Mouse (Mus musculus) heart, embryonic 14.5 days (tissue): Measurements from ENCODE around the gene Cilp2. TPM values are rescaled to one million over a fixed set of nuclear protein-coding genes. Genes with fewer than 3 reads are reported as not detected.

Source experiments
- ATAC-seq: fragments of 200-750 bp; cut with Nextera tagmentation; 2 replicates; pipeline ENCODE4 v1.8.0; 2017; ENCODE audit warnings: low read depth, moderate TSS enrichment; ENCODE audit not compliant: insufficient number of reproducible peaks, insufficient read depth, low FRiP score
- H3K27ac ChIP-seq, 2 experiments: fragments of 200-500 bp in 1 of 2; fragments of 300-500 bp in 1 of 2; sonication (generic) in 1 of 2; replicated peaks in 1 of 2; 2 replicates each; pipeline ENCODE4 v1.5.1; 2012 to 2014; ENCODE audit warnings: low read depth in 2 of 2, low read length in 2 of 2, control low read depth in 1 of 2, mild to moderate bottlenecking in 1 of 2, mixed read lengths in 1 of 2; ENCODE audit not compliant: control insufficient read depth in 1 of 2, insufficient read depth in 1 of 2
- H3K27me3 ChIP-seq: fragments of 300-500 bp; sonication (generic); 2 replicates; pipeline ENCODE4 v1.6.1; 2014; ENCODE audit warnings: mild to moderate bottlenecking, low read length, control low read depth; ENCODE audit not compliant: control insufficient read depth, insufficient read depth
- H3K36me3 ChIP-seq: fragments of 300-500 bp; sonication (generic); 2 replicates; pipeline ENCODE4 v1.6.1; 2014; ENCODE audit warnings: mild to moderate bottlenecking, control low read depth, low read length, mixed read lengths; ENCODE audit not compliant: control insufficient read depth, insufficient read depth
- H3K4me1 ChIP-seq, 2 experiments: fragments of 200-500 bp in 1 of 2; fragments of 300-500 bp in 1 of 2; sonication (generic) in 1 of 2; 2 replicates each; pipeline ENCODE4 v1.6.1; 2012 to 2014; ENCODE audit warnings: low read length in 2 of 2, control low read depth in 1 of 2, mixed read lengths in 1 of 2; ENCODE audit not compliant: control insufficient read depth in 2 of 2, insufficient read depth in 2 of 2
- H3K4me2 ChIP-seq: fragments of 300-500 bp; sonication (generic); 2 replicates; pipeline ENCODE4 v1.6.1; 2014; ENCODE audit warnings: mild to moderate bottlenecking, low read length
- H3K4me3 ChIP-seq, 2 experiments: fragments of 200-500 bp in 1 of 2; fragments of 300-500 bp in 1 of 2; sonication (generic) in 1 of 2; 2 replicates each; pipeline ENCODE4 v1.5.1; 2012 to 2014; ENCODE audit warnings: low read length in 2 of 2, mild to moderate bottlenecking in 2 of 2, control low read depth in 1 of 2, low read depth in 1 of 2, moderate library complexity in 1 of 2; ENCODE audit not compliant: control insufficient read depth in 1 of 2, insufficient read depth in 1 of 2
- H3K9ac ChIP-seq: fragments of 300-500 bp; sonication (generic); 2 replicates; pipeline ENCODE4 v1.6.1; 2014; ENCODE audit warnings: mild to moderate bottlenecking, low read length
- H3K9me3 ChIP-seq: fragments of 300-500 bp; sonication (generic); 2 replicates; pipeline ENCODE4 v1.6.1; 2016; ENCODE audit warnings: low read length, control low read depth; ENCODE audit not compliant: control insufficient read depth
- WGBS: fragments of 180-500 bp; shearing (Covaris S2); extraction: QIAGEN DNeasy Blood & Tissue Kit; methylation state at CpG from one replicate; pipeline ENCODE4 v1.1.7; 2014; 5-methylcytosine and 5-hydroxymethylcytosine counted together
- polyA plus RNA-seq: library from polyadenylated mRNA; unstranded; fragments of >200 nt; fragmentation: Nextera tagmentation; extraction: Ambion mirVana; gene quantifications from 2 replicates; pipeline ENCODE4 v1.2.1, GENCODE M21; 2014

Gene Cilp2
- polyA plus RNA-seq, 1 experiment from 2014 or later: 0.42 TPM

- Histone ChIP-seq H3K4me2 (no peak overlapping the region), H3K9me3 (no peaks in the 10 kb centered on the region), H3K27me3 (no peaks in the 10 kb centered on the region), H3K36me3 (no peaks in the 10 kb centered on the region), H3K9ac (no peak overlapping the region), H3K4me3 (no peak overlapping the region), H3K27ac (no peak overlapping the region), H3K4me1 (peaks cover 5 to 6% of the 10 kb centered on the region in 2 experiments; a peak in 1 of 4 replicates)
- ATAC-seq: no peak
- WGBS: 82% methylated on average over 11 of the region's 11 CpGs
Observed at GRCm38 (mm10) chr8:69870003-69870765, 17.3 kb downstream of the Cilp2 start.

GRCm38 (mm10) chr8:69867696-69868326 lies 19.7 kb downstream of the Cilp2 start:
- Histone ChIP-seq H3K4me2 (no peak overlapping the region), H3K4me3 (no peak overlapping the region), H3K27me3 (no peaks in the 10 kb centered on the region), H3K36me3 (no peaks in the 10 kb centered on the region), H3K4me1 (peaks cover 0 to 6% of the 10 kb centered on the region in 2 experiments; a peak in 1 of 4 replicates), H3K27ac (no peak overlapping the region), H3K9ac (no peak overlapping the region), H3K9me3 (no peaks in the 10 kb centered on the region)
- 59% methylated on average over 5 of the region's 5 CpGs for WGBS
- no peak for ATAC-seq

- Histone ChIP-seq H3K4me3 (no peak overlapping the region), H3K36me3 (no peaks in the 10 kb centered on the region), H3K9me3 (no peaks in the 10 kb centered on the region), H3K4me2 (no peak overlapping the region), H3K27ac (no peak overlapping the region), H3K9ac (no peak overlapping the region), H3K4me1 (peaks cover 0 to 6% of the 10 kb centered on the region in 2 experiments; a peak in 1 of 4 replicates), H3K27me3 (no peaks in the 10 kb centered on the region)
- whole genome bisulfite sequencing: 55% methylated on average over 5 of the region's 5 CpGs
- ATAC-seq: no peak
Observed at GRCm38 (mm10) chr8:69864180-69864579, 23.3 kb downstream of the Cilp2 start.

GRCm38 (mm10) chr8:69863387-69864020 lies 24.0 kb downstream of the Cilp2 start:
- Histone ChIP-seq H3K27me3 (no peaks in the 10 kb centered on the region), H3K4me1 (peaks cover 0 to 6% of the 10 kb centered on the region in 2 experiments; a peak in 1 of 4 replicates), H3K9ac (no peak overlapping the region), H3K9me3 (no peaks in the 10 kb centered on the region), H3K4me3 (no peak overlapping the region), H3K36me3 (no peaks in the 10 kb centered on the region), H3K4me2 (no peak overlapping the region), H3K27ac (no peak overlapping the region)
- no peak for ATAC-seq
- WGBS: 63% methylated on average over 5 of the region's 5 CpGs

- no peak overlapping the region for H3K9ac ChIP-seq
- no peaks in the 10 kb centered on the region for H3K27me3 ChIP-seq
- no peak overlapping the region for H3K4me3 ChIP-seq
- no peaks in the 10 kb centered on the region for H3K9me3 ChIP-seq
- WGBS: 45% methylated on average over 2 of the region's 2 CpGs
- H3K27ac ChIP-seq: no peak overlapping the region
- no peaks in the 10 kb centered on the region for H3K4me1 ChIP-seq
- ATAC-seq: no peak
- H3K4me2 ChIP-seq: no peak overlapping the region
- H3K36me3 ChIP-seq: no peaks in the 10 kb centered on the region
Observed at GRCm38 (mm10) chr8:69861251-69861650, 26.2 kb downstream of the Cilp2 start.

DNA sequence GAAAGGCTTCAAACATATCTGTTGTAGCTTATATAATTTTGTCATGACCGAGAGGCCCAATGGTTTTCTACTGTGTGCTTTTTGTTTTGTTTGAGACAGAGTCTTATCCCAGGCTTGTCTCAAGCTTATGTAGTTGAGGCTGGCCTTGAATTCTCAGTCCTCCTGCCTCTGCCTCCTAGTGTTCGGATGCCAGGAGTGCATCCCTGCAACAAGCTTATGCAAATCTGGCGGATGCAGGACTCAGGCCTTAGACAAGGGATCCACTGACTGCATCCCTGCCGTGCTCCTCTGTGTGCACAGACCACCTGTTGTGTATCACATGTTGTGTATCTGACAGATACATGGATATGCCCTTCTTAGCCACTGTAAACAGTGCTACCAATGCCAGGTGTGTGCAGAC lies 26.7 kb downstream of the Cilp2 start:
- Histone ChIP-seq H3K4me2 (no peak overlapping the region), H3K36me3 (no peaks in the 10 kb centered on the region), H3K4me3 (no peak overlapping the region), H3K4me1 (no peaks in the 10 kb centered on the region), H3K9ac (no peak overlapping the region), H3K9me3 (no peaks in the 10 kb centered on the region), H3K27ac (no peak overlapping the region), H3K27me3 (no peaks in the 10 kb centered on the region)
- WGBS: 57% methylated on average over 4 of the region's 4 CpGs
- no peak for ATAC-seq

DNA sequence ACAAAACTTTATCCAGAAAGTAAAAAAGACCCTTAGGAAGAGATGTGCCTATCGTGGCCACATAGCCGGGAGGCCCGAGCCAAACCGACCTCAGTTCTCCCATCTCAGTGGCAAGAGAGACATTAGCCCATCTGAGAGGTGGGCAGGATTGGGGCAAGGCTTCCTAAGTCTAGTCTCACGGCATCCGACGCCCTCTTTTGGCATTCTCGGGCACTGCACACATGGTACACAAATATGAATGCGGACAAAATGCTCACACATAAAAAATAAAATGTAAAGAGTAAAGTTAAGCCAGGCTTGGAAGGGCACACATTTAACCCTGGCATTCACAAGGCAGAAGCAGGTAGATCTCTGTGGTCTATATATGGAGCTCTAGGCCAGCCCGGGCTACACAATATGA lies 33.6 kb downstream of the Cilp2 start:
- H3K4me3 ChIP-seq: no peak overlapping the region
- H3K4me2 ChIP-seq: no peak overlapping the region
- 86% methylated on average over 10 of the region's 10 CpGs for WGBS
- no peak overlapping the region for H3K27ac ChIP-seq
- H3K9me3 ChIP-seq: no peaks in the 10 kb centered on the region
- no peak for ATAC-seq
- H3K9ac ChIP-seq: no peak overlapping the region
- peaks cover 4 to 5% of the 10 kb centered on the region in 2 experiments for H3K4me1 ChIP-seq
- no peaks in the 10 kb centered on the region for H3K36me3 ChIP-seq
- H3K27me3 ChIP-seq: no peaks in the 10 kb centered on the region
